Mouse (Mus musculus) hindbrain, embryonic 10.5 days (tissue): ENCODE data around the gene Olfr1366. TPM values are rescaled to one million over a fixed set of nuclear protein-coding genes. Genes with fewer than 3 reads are reported as not detected.

Source experiments
- DNase-seq: peaks from one replicate; pipeline ENCODE4 v3.0.0-alpha.2; 2017; ENCODE audit warnings: low spot score
- H3K27ac ChIP-seq: fragments of 300-500 bp; sonication (generic); 2 replicates; pipeline ENCODE4 v1.5.1; 2016; ENCODE audit warnings: mild to moderate bottlenecking, moderate library complexity
- H3K27me3 ChIP-seq: fragments of 300-500 bp; sonication (generic); 2 replicates; pipeline ENCODE4 v1.6.1; 2016; ENCODE audit warnings: mild to moderate bottlenecking; ENCODE audit not compliant: poor library complexity, insufficient read depth, severe bottlenecking
- H3K36me3 ChIP-seq: fragments of 300-500 bp; sonication (generic); 2 replicates; pipeline ENCODE4 v1.6.1; 2016; ENCODE audit warnings: mild to moderate bottlenecking, moderate library complexity
- H3K4me1 ChIP-seq: fragments of 300-500 bp; sonication (generic); replicated peaks from 2 replicates; pipeline ENCODE4 v1.6.1; 2016; ENCODE audit warnings: mild to moderate bottlenecking
- H3K4me3 ChIP-seq: fragments of 300-500 bp; sonication (generic); 2 replicates; pipeline ENCODE4 v1.5.1; 2016; ENCODE audit warnings: mild to moderate bottlenecking, moderate library complexity
- H3K9me3 ChIP-seq: fragments of 300-500 bp; sonication (generic); 2 replicates; pipeline ENCODE4 v1.6.1; 2016; ENCODE audit warnings: mild to moderate bottlenecking, moderate library complexity
- WGBS: fragments of 180-500 bp; shearing (Covaris S2); methylation state at CpG from one replicate; pipeline ENCODE4 v1.1.7; 2016; 5-methylcytosine and 5-hydroxymethylcytosine counted together
- polyA plus RNA-seq: library from polyadenylated mRNA; unstranded; fragments of >200 nt; fragmentation: Nextera tagmentation; extraction: Ambion mirVana; gene quantifications from 2 replicates; pipeline ENCODE4 v1.2.1, GENCODE M21; 2016

Gene Olfr1366
- polyA plus RNA-seq, 1 experiment from 2014 or later = 0.29 TPM

DNA sequence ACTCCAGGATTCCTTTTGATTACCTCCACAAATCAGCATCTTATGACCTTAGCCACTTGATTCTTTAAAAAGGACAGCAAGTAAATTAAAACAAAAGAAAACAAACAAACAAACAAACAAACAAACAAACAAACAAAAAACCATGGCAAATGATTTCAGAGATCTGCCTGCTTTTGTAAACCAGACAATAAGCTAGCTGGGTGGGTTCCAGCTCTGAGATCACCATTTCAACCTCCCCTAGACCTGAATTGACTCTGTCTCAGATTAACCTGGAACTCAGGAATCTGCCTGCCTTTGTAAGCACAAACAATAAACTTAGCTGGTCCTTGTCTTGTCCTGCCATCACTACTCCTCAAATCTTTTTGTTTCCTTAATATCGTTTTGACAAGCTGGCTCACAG is 55.7 kb downstream of the Olfr1366 start:
- WGBS = 91% methylated on average over 1 of the region's 1 CpGs
- Histone ChIP-seq H3K4me3 (no peak overlapping the region), H3K27ac (no peak overlapping the region), H3K36me3 (peaks cover 19% of the 10 kb centered on the region), H3K9me3 (peaks cover 6% of the 10 kb centered on the region; the same call in 1 of the 2 replicates), H3K27me3 (no peaks in the 10 kb centered on the region), H3K4me1 (no peaks in the 10 kb centered on the region)
- no peak for DNase-seq

Other genes with a start within 250 kb of the Olfr1366 start
- 0.12 TPM in 1 of 2 replicates, not detected in the other for gene Gpx6, start 230.7 kb downstream of the Olfr1366 start, polyA plus RNA-seq
- not detected in 2 replicates for gene Olfr1367, start 195.9 kb downstream of the Olfr1366 start, polyA plus RNA-seq
- gene Zscan12, start 180.0 kb downstream of the Olfr1366 start, polyA plus RNA-seq = 16.9 and 20.2 TPM in 2 replicates
- 76.8 and 87.6 TPM in 2 replicates for gene Zkscan3, start 140.1 kb downstream of the Olfr1366 start, polyA plus RNA-seq
- 4.3 and 5.5 TPM in 2 replicates for gene Pgbd1, start 101.8 kb downstream of the Olfr1366 start, polyA plus RNA-seq
- 20.6 and 23.6 TPM in 2 replicates for gene Zscan26, start 89.1 kb downstream of the Olfr1366 start, polyA plus RNA-seq
- gene Nkapl, start 74.3 kb downstream of the Olfr1366 start, polyA plus RNA-seq = 2.0 and 2.5 TPM in 2 replicates
- 4.2 and 4.4 TPM in 2 replicates for gene Zkscan4, start 63.9 kb downstream of the Olfr1366 start, polyA plus RNA-seq
- 1.7 TPM in 1 of 2 replicates, not detected in the other for gene Gm10065, start 63.4 kb downstream of the Olfr1366 start, polyA plus RNA-seq
- 0.16 and 0.39 TPM in 2 replicates for gene AK157302, start 47.6 kb downstream of the Olfr1366 start, polyA plus RNA-seq
- 5.3 and 6.4 TPM in 2 replicates for gene Gm11273, start 41.4 kb downstream of the Olfr1366 start, polyA plus RNA-seq
- gene Zkscan8, start 11.7 kb downstream of the Olfr1366 start, polyA plus RNA-seq = 5.0 and 6.7 TPM in 2 replicates
- gene Olfr1535, start 17.1 kb upstream of the Olfr1366 start, polyA plus RNA-seq = not detected in 2 replicates
- gene Olfr1364, start 39.0 kb upstream of the Olfr1366 start, polyA plus RNA-seq = not detected in 2 replicates
- gene Olfr1362, start 71.2 kb upstream of the Olfr1366 start, polyA plus RNA-seq = not detected in 2 replicates
- not detected in 2 replicates for gene Olfr11, start 99.7 kb upstream of the Olfr1366 start, polyA plus RNA-seq
- gene Olfr1361, start 120.6 kb upstream of the Olfr1366 start, polyA plus RNA-seq = not detected in 2 replicates
- not detected in 2 replicates for gene Olfr1360, start 134.6 kb upstream of the Olfr1366 start, polyA plus RNA-seq
- gene Olfr1359, start 155.3 kb upstream of the Olfr1366 start, polyA plus RNA-seq = not detected in 2 replicates
- gene Hist1h2bl, start 173.3 kb upstream of the Olfr1366 start, polyA plus RNA-seq = 2.2 TPM in 1 of 2 replicates, not detected in the other
- gene Hist1h2ai, start 173.6 kb upstream of the Olfr1366 start, polyA plus RNA-seq = 16.6 and 22.9 TPM in 2 replicates
- gene Hist1h3h, start 174.9 kb upstream of the Olfr1366 start, polyA plus RNA-seq = 12.7 and 15.7 TPM in 2 replicates
- gene Hist1h2bm, start 179.2 kb upstream of the Olfr1366 start, polyA plus RNA-seq = 5.2 and 6.1 TPM in 2 replicates
- gene Hist1h4j, start 192.3 kb upstream of the Olfr1366 start, polyA plus RNA-seq = 0.58 and 0.85 TPM in 2 replicates
- gene Hist1h4k, start 207.7 kb upstream of the Olfr1366 start, polyA plus RNA-seq = 2.8 and 4.2 TPM in 2 replicates
- gene Hist1h2ak, start 211.0 kb upstream of the Olfr1366 start, polyA plus RNA-seq = 14.0 and 21.0 TPM in 2 replicates
- 1.0 and 3.4 TPM in 2 replicates for gene Hist1h2bn, start 211.3 kb upstream of the Olfr1366 start, polyA plus RNA-seq
- 39.0 and 41.1 TPM in 2 replicates for gene Hist1h1b, start 237.8 kb upstream of the Olfr1366 start, polyA plus RNA-seq
- gene Hist1h3i, start 240.6 kb upstream of the Olfr1366 start, polyA plus RNA-seq = 112 and 120 TPM in 2 replicates
- gene Hist1h2an, start 244.4 kb upstream of the Olfr1366 start, polyA plus RNA-seq = 9.9 and 11.4 TPM in 2 replicates
- 2.4 and 3.3 TPM in 2 replicates for gene Hist1h2bp, start 244.7 kb upstream of the Olfr1366 start, polyA plus RNA-seq